In the genomic region with DNA sequence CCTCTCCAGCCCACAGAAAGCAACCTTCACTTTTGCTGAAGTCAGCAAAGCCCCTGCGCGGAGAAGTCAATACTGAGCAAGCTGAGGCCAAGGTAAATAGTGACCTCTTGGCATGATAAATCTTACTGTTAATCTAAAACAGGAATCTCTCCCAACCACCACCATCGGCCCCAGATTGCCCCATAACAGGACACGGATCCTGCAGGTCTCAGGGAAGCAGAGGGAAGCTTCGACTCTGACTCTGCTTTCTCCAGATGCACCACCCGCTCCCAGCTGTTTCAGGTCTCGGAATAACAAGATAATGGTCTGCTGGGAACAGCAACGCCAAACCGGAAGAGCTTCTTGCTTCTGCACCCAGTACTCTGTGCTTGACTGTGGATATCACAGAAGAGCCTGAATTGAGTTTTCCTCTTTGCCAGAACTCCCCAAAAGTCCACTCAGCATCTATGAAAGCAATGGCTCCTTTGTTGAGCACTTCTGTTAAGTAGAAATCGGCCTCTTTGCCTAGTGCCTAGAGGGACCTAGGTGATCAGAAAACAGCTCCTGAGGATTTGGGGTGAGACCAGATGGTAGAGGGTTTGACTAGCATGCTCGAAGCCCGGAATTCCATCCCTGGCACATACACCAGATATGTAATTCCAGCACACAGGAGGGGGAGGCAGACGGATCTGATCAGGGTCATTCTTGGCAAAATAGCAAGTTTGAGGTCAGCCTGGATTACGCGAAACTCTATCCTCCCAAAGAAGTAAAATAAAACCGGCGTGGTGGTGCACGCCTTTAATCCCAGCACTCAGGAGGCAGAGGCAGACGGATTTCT, we compare ENCODE assay signal across 10 mouse cellular contexts. TPM values are rescaled to one million over a fixed set of nuclear protein-coding genes. Genes with fewer than 3 reads are reported as not detected.
DNase-seq lines count a peak whose midpoint lies in the region; ATAC-seq and TF ChIP-seq lines count a peak whose summit lies in the region.
"Had no signal": no experiment of that assay in that cellular context is flagged by ENCODE, and none has a peak within 500 bp of the region (broad histone marks: within the 10 kb centered on the region; RNA-seq: fewer than 3 reads in every experiment).

No protein-coding gene starts in this region.

- TF ChIP-seq CTCF in brain, embryonic 14.5 days (IDR thresholded peaks at IDR 0.05; ENCODE audit: borderline replicate concordance, extremely low read depth, insufficient read depth, insufficient read length) = no peak

- peaks cover 11% of the 10 kb centered on the region for H3K27me3 ChIP-seq in hindbrain, embryonic 12.5 days
- 0 out of 2 replicates have a peak, but pooled peaks cover 8% of the 10 kb centered on the region for H3K27me3 ChIP-seq in hindbrain, embryonic 14.5 days (ENCODE audit: control insufficient read depth, insufficient read depth, low read length)
- H3K27me3 ChIP-seq in heart, embryonic 10.5 days (ENCODE audit: insufficient read depth, poor library complexity, severe bottlenecking) = peaks cover 15% of the 10 kb centered on the region
- H3K27me3 ChIP-seq in limb, embryonic 10.5 days (ENCODE audit: low read depth, poor library complexity, severe bottlenecking) = no peaks in the 10 kb centered on the region

- DNase-seq in hindbrain, embryonic 14.5 days (ENCODE audit: low spot score) = no peak
- DNase-seq in brain, embryonic 14.5 days (ENCODE audit: low read depth) = peak; percentile 28
- no peak for DNase-seq in heart, embryonic 10.5 days (ENCODE audit: low spot score)
- DNase-seq in limb, embryonic 10.5 days (ENCODE audit: low spot score) = no peak
- no peak for DNase-seq in adrenal gland, postnatal 14 days
- DNase-seq in adrenal gland, adult 18-20 months (ENCODE audit: low spot score in 2 of 2) = no peak
- no peak for DNase-seq in left cerebral cortex, adult 18-20 months (ENCODE audit: low spot score in 2 of 2)
- DNase-seq: cerebellum, adult 11 months had no signal

- no peak for ATAC-seq in hindbrain, embryonic 12.5 days (ENCODE audit: low FRiP score)
- ATAC-seq in hindbrain, embryonic 14.5 days (ENCODE audit: low FRiP score) = no peak
- ATAC-seq: forebrain, embryonic 14.5 days had no signal

- no peak overlapping the region for H3K4me2 ChIP-seq in hindbrain, embryonic 12.5 days (replicated peaks)
- no peak overlapping the region for H3K4me2 ChIP-seq in hindbrain, embryonic 14.5 days (replicated peaks)

- no peak overlapping the region for H3K4me3 ChIP-seq in hindbrain, embryonic 12.5 days
- H3K4me3 ChIP-seq in hindbrain, embryonic 14.5 days (replicated peaks; ENCODE audit: low read length) = no peak overlapping the region
- H3K4me3 ChIP-seq in heart, embryonic 10.5 days = 0 out of 2 replicates have a peak overlapping the region, but pooled peaks have one; percentile 1
- no peak overlapping the region for H3K4me3 ChIP-seq in limb, embryonic 10.5 days

- H3K9me3 ChIP-seq in hindbrain, embryonic 12.5 days (replicated peaks) = no peaks in the 10 kb centered on the region
- no peaks in the 10 kb centered on the region for H3K9me3 ChIP-seq in hindbrain, embryonic 14.5 days (ENCODE audit: control insufficient read depth, low read length)
- H3K9me3 ChIP-seq in heart, embryonic 10.5 days = no peaks in the 10 kb centered on the region
- H3K9me3 ChIP-seq in limb, embryonic 10.5 days (replicated peaks) = no peaks in the 10 kb centered on the region

- no peaks in the 10 kb centered on the region for H3K36me3 ChIP-seq in hindbrain, embryonic 12.5 days
- H3K36me3 ChIP-seq in hindbrain, embryonic 14.5 days (replicated peaks; ENCODE audit: control insufficient read depth, insufficient read depth) = no peaks in the 10 kb centered on the region
- no peaks in the 10 kb centered on the region for H3K36me3 ChIP-seq in heart, embryonic 10.5 days
- H3K36me3 ChIP-seq in limb, embryonic 10.5 days = no peaks in the 10 kb centered on the region

- H3K27ac ChIP-seq in hindbrain, embryonic 12.5 days = 0 out of 2 replicates have a peak overlapping the region, but pooled peaks have one; percentile 17
- no peak overlapping the region; the same call in 1 of the 2 replicates for H3K27ac ChIP-seq in hindbrain, embryonic 14.5 days
- H3K27ac ChIP-seq in heart, embryonic 10.5 days = no peak overlapping the region; the same call in 1 of the 2 replicates
- peak overlapping the region; percentile 59 for H3K27ac ChIP-seq in limb, embryonic 10.5 days

- no peak overlapping the region for H3K9ac ChIP-seq in hindbrain, embryonic 12.5 days
- H3K9ac ChIP-seq in hindbrain, embryonic 14.5 days = no peak overlapping the region

- no peak for TF ChIP-seq POLR2A in brain, embryonic 14.5 days (IDR thresholded peaks at IDR 0.05; ENCODE audit: borderline replicate concordance, extremely low read depth, insufficient read depth, insufficient read length, poor library complexity, severe bottlenecking)

- peaks cover 5% of the 10 kb centered on the region for H3K4me1 ChIP-seq in hindbrain, embryonic 12.5 days
- no peaks in the 10 kb centered on the region for H3K4me1 ChIP-seq in hindbrain, embryonic 14.5 days (replicated peaks; ENCODE audit: control insufficient read depth, insufficient read depth, low read length)
- peaks cover 17% of the 10 kb centered on the region for H3K4me1 ChIP-seq in heart, embryonic 10.5 days
- H3K4me1 ChIP-seq in limb, embryonic 10.5 days = peaks cover 35% of the 10 kb centered on the region

- 62% methylated on average over 19 of the region's 19 CpGs for whole genome bisulfite sequencing in hindbrain, embryonic 12.5 days
- 68% methylated on average over 19 of the region's 19 CpGs for WGBS in hindbrain, embryonic 14.5 days
- WGBS in heart, embryonic 10.5 days = 46% methylated on average over 19 of the region's 19 CpGs
- 51% methylated on average over 19 of the region's 19 CpGs for WGBS in limb, embryonic 10.5 days

RNA-seq across cellular contexts. Expression of gene Col26a1, which starts 5.7 kb away (rescaled TPM):
- 115 and 124 TPM in 2 replicates for polyA plus RNA-seq in hindbrain, embryonic 12.5 days (2016; fragmentation: Nextera tagmentation; extraction: Ambion mirVana)
- polyA plus RNA-seq in hindbrain, embryonic 14.5 days (2014; fragmentation: Nextera tagmentation; extraction: Ambion mirVana) = 21.7 and 27.5 TPM in 2 replicates
- polyA plus RNA-seq in brain, embryonic 14.5 days (2012; rRNA removed) = 38.2 and 52.4 TPM in 2 replicates
- polyA plus RNA-seq in heart, embryonic 10.5 days (2016; fragmentation: Nextera tagmentation; extraction: Ambion mirVana) = 29.8 and 50.3 TPM in 2 replicates
- 128 TPM in 2 replicates for polyA plus RNA-seq in limb, embryonic 10.5 days (2016; fragmentation: Nextera tagmentation; extraction: Ambion mirVana)
- total RNA-seq in adrenal gland, postnatal 14 days (2021) = 3.3 and 5.6 TPM in 2 replicates
- under 1 TPM in 1 of 2 experiments, not detected in 1; 0.60 TPM for total RNA-seq in adrenal gland, adult 18-20 months (2021)
- 1 to 10 TPM; 7.3 to 8.8 TPM for total RNA-seq in left cerebral cortex, adult 18-20 months (2021)

RNA-seq across cellular contexts. Expression of gene Ift22, which starts 19.2 kb away (rescaled TPM):
- 94.9 and 106 TPM in 2 replicates for polyA plus RNA-seq in hindbrain, embryonic 12.5 days (2016; fragmentation: Nextera tagmentation; extraction: Ambion mirVana)
- polyA plus RNA-seq in hindbrain, embryonic 14.5 days (2014; fragmentation: Nextera tagmentation; extraction: Ambion mirVana) = 118 and 133 TPM in 2 replicates
- polyA plus RNA-seq in brain, embryonic 14.5 days (2012; rRNA removed) = 56.2 and 58.2 TPM in 2 replicates
- 42.4 and 54.5 TPM in 2 replicates for polyA plus RNA-seq in heart, embryonic 10.5 days (2016; fragmentation: Nextera tagmentation; extraction: Ambion mirVana)
- polyA plus RNA-seq in limb, embryonic 10.5 days (2016; fragmentation: Nextera tagmentation; extraction: Ambion mirVana) = 73.6 and 84.0 TPM in 2 replicates
- total RNA-seq in adrenal gland, postnatal 14 days (2021) = 24.9 and 26.4 TPM in 2 replicates
- 10 to 100 TPM; 26.0 to 34.6 TPM for total RNA-seq in adrenal gland, adult 18-20 months (2021)
- 10 to 100 TPM; 97.1 to 99.0 TPM for total RNA-seq in left cerebral cortex, adult 18-20 months (2021)

Comparison
In these comparisons a context has a peak if more than half of its experiments do, and no peak if none do; other contexts are left out.
1. H3K27ac ChIP-seq: peak in hindbrain, embryonic 12.5 days (single experiment) and limb, embryonic 10.5 days (single experiment); none in hindbrain, embryonic 14.5 days (single experiment) and heart, embryonic 10.5 days (single experiment).